Mouse (Mus musculus): ENCODE data around the gene Rpsa.

The Rpsa gene

DNA sequence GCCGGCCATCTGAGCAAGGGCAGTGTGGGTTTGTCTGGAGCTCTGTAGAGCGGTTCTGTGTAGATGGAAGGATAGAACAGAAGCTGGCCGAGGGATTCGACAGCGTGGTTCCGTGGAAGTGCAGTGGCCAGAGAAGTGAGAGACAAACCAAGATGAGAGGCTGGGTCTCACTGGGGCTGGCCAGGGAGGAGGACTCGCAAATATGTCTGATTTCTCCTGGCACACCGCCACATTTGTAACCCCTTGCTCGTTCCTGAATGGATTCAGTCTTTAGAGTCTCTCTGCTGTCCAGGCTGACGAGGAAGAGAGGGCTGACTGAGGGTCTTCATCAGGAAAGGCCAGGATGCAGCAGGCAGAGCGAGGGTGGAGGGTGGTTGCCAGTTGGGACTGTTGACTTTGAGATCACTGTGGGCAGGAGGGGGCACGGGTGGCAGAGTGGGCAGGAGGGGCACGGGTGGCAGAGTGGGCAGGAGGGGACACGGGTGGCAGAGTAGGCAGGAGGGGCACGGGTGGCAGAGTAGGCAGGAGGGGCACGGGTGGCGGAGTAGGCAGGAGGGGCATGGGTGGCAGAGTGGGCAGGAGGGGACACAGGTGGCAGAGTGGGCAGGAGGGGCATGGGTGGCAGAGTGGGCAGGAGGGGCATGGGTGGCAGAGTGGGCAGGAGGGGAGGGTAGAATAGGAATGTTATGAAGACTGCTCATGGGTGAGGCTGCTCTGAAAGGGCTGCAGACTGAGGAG, 13.3 kb upstream of the Rpsa start:
- no peak for DNase-seq

GRCm38 (mm10) chr9:120114789-120115151, 12.7 kb upstream of the Rpsa start:
- DNase-seq = no peak

GRCm38 (mm10) chr9:120115580-120115979, 11.9 kb upstream of the Rpsa start:
- DNase-seq = no peak

- DNase-seq = no peak
These were observed 11.3 kb upstream of the Rpsa start for GRCm38 (mm10) chr9:120116184-120116624.

- DNase-seq = no peak
These were observed 9.3 kb upstream of the Rpsa start for GRCm38 (mm10) chr9:120118212-120118611.

GRCm38 (mm10) chr9:120120503-120120902, 7.0 kb upstream of the Rpsa start:
- no peak for DNase-seq

- no peak for DNase-seq
These were observed 621 bp upstream of the Rpsa start for GRCm38 (mm10) chr9:120126868-120127267.

GRCm38 (mm10) chr9:120129276-120129675, 1.8 kb downstream of the Rpsa start:
- no peak for DNase-seq

DNA sequence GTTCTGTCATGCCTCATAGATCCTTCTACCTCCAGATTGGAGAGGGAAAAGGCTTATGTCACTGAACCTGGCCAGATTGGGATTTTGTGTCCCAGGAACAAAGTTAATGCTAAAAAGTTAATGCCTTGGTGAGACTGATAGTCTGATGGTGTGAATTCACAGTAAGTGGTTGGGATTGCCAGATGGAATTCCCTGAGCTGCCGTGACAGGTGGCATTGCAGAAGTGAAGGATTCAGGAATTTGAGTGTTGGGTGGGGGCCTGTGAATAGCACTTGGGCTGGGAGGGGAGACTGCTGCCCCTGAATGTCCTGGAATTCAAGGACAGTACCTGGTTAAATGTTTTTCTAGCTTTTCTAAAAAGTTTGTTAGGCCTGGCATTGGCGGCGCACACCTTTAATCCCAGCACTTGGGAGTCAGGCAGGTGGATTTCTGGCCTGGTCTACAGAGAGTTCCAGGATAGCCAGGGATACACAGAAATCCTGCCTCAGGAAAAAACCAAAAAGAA, 4.3 kb downstream of the Rpsa start:
- no peak for DNase-seq

- DNase-seq = no peak
These were observed 5.7 kb downstream of the Rpsa start for GRCm38 (mm10) chr9:120132980-120133754.

- no peak for DNase-seq
These were observed 6.4 kb downstream of the Rpsa start for GRCm38 (mm10) chr9:120133755-120134475.

DNA sequence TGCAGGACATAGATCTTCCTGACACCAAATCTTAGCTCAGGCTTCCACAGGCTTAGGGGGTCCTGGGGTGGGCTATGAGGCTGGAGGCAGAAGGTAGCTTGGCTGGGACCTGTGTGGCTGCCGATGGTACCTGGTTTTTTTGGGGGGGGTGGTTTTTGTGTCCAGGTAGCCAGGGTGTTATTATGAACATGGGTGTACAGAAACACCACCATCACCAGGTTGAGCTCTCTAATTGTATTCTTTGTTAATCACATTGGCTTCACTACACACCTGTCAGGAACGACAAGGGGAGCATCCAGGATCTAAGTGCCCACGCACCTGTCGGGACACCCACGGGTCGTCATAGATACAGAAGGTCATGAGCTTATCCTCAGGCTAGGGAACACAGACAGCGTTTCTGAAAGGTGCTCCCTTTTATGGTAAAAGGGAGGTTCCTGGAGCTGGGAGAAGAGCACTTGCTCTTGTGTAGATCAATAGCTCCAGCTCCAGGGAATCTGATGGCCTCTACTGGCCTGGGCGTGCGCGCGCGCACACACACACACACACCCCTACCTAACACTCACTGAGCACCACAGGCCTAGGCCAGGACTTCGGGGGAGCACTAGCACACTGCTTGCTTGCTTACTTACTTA, 7.2 kb downstream of the Rpsa start:
- no peak for DNase-seq

- no peak for DNase-seq
These were observed 8.0 kb downstream of the Rpsa start for GRCm38 (mm10) chr9:120135454-120135853.

DNA sequence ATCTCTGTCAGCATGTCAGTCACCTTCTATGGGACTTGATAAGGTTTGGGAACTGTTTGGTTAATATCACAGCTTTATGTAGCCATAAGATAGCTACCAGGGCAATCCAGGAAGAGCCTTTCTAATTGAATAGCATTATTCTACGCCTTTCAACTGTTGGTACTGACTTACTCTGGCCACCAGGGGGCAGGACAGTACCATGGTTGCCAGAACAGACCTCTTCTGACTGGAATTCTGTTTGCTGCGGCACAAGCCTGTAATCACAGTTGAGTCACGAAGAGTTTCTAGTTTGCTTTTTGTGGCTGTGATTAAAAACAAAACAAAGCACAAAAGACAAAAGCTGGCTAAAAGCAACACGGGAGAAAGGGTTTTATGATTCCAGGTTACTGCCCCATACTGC, 13.2 kb downstream of the Rpsa start:
- DNase-seq = peak; percentile 73

- no peak for DNase-seq
These were observed 17.0 kb downstream of the Rpsa start for GRCm38 (mm10) chr9:120144474-120144873.

DNA sequence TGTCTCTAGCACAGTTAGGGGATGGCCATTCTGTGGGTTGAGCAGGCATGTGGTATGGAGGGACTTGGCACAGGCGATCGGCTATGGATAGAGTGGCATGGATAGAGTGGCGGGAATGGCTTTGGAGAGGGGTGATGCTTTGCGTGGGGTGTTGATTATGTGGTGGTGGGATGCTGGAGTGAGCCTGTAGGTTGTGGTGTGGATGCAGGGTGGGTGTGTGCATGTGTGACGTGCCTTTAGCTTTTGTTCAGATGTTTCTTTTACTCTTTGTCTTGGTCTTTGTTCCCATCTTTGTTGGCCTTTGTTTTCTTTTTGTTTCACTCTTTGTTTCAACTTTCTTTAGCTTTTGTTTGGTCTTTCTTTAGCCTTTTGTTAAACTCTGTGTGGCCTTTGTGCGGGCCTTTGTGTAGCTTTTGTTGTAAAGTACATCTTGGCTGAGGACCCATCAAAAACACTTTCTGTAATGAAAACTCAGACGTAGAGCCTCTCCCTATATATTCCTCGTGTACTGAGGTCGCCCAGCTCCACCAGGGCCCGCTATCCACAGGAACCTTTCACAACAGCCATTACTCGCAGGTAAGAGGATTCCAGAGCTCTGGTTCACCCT, 21.8 kb downstream of the Rpsa start, which contains the start of gene Mobp:
TSS of gene Mobp (plus strand) at position 486 of the 607 bp plus-strand sequence.
- DNase-seq = no peak

DNA sequence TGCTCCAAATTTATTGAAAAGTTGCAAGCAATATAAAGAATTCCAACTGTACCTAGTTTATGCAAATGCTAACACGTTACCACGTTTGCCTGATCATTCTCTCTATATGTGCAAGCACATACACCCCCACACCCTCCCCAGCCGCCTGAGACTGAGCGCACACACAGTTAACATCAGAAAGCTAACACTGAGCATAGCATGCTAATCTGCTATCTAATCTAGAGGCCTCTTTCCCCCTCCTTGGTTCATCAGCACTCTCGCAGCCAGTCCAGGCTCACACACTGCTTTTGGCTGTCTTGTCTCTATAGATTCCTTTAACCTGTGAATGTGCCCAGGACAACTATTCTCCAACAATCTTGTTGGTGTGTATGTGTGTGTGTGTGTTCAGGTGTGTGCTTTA, 23.7 kb downstream of the Rpsa start:
- DNase-seq = no peak

GRCm38 (mm10) chr9:120151906-120152399, 24.5 kb downstream of the Rpsa start:
- no peak for DNase-seq

DNA sequence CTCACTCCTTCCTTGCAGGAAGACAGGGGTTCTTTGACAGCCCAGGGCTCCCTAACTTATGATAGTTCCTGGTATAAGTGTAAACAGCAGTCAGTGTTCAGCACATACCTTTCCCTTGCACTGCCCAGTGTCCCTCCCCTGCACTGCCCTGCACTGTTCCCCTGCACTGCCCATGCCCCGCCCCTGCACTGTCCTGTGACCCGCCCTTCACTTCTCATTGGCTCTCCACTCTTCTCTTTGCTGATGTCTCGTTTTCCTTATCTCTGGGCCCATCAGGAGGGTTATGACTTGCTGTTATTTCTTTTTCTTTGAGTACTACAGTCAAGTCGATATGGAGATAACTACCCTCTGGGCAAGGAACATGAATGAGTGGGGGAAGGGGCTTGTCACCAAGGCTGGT, 30.6 kb downstream of the Rpsa start:
- DNase-seq = no peak

- DNase-seq = no peak
These were observed 36.4 kb downstream of the Rpsa start for GRCm38 (mm10) chr9:120163862-120164261.

- no peak for DNase-seq
These were observed 40.3 kb downstream of the Rpsa start for GRCm38 (mm10) chr9:120167826-120168225.

GRCm38 (mm10) chr9:120171295-120171694, 43.8 kb downstream of the Rpsa start:
- peak; percentile 77 for DNase-seq
